Mouse (Mus musculus) midbrain, embryonic 13.5 days (tissue): ENCODE results near the gene Ctrl. TPM values are rescaled to one million over a fixed set of nuclear protein-coding genes. Genes with fewer than 3 reads are reported as not detected.
A peak's percentile ranks its signal among the peaks of the same experiment; 100 is the strongest.

Experiments
- ATAC-seq: fragments of 200-750 bp; cut with Nextera tagmentation; 2 replicates; pipeline ENCODE4 v1.8.0; 2017; ENCODE audit warnings: mild to moderate bottlenecking, moderate TSS enrichment, moderate library complexity
- H3K27ac ChIP-seq: fragments of 300-500 bp; sonication (generic); 2 replicates; pipeline ENCODE4 v1.5.1; 2015; ENCODE audit warnings: inconsistent platforms, mild to moderate bottlenecking, moderate library complexity
- H3K27me3 ChIP-seq: fragments of 300-500 bp; sonication (generic); 2 replicates; pipeline ENCODE4 v1.6.1; 2015; ENCODE audit warnings: mild to moderate bottlenecking, inconsistent platforms
- H3K36me3 ChIP-seq: fragments of 300-500 bp; sonication (generic); 2 replicates; pipeline ENCODE4 v1.6.1; 2015; ENCODE audit warnings: mild to moderate bottlenecking, inconsistent platforms
- H3K4me1 ChIP-seq: fragments of 300-500 bp; sonication (generic); replicated peaks from 2 replicates; pipeline ENCODE4 v1.6.1; 2015; ENCODE audit warnings: inconsistent platforms
- H3K4me2 ChIP-seq: fragments of 300-500 bp; sonication (generic); replicated peaks from 2 replicates; pipeline ENCODE4 v1.6.1; 2015; ENCODE audit warnings: moderate library complexity, mild to moderate bottlenecking, inconsistent platforms
- H3K4me3 ChIP-seq: fragments of 300-500 bp; sonication (generic); replicated peaks from 2 replicates; pipeline ENCODE4 v1.5.1; 2015; ENCODE audit warnings: mild to moderate bottlenecking, inconsistent platforms
- H3K9ac ChIP-seq: fragments of 300-500 bp; sonication (generic); replicated peaks from 2 replicates; pipeline ENCODE4 v1.6.1; 2015; ENCODE audit warnings: mild to moderate bottlenecking, inconsistent platforms
- H3K9me3 ChIP-seq: fragments of 300-500 bp; sonication (generic); 2 replicates; pipeline ENCODE4 v1.6.1; 2016; ENCODE audit warnings: mild to moderate bottlenecking, inconsistent platforms
- WGBS: fragments of 180-500 bp; shearing (Covaris S2); methylation state at CpG from one replicate; pipeline ENCODE4 v1.1.7; 2015; 5-methylcytosine and 5-hydroxymethylcytosine counted together
- polyA plus RNA-seq: library from polyadenylated mRNA; unstranded; fragments of >200 nt; fragmentation: Nextera tagmentation; extraction: Ambion mirVana; gene quantifications from 2 replicates; pipeline ENCODE4 v1.2.1, GENCODE M21; 2015

Gene Ctrl
- polyA plus RNA-seq, 1 experiment from 2014 or later: 2.9 TPM

- ATAC-seq: no peak
- 32% methylated on average over 7 of the region's 7 CpGs for WGBS
- Histone ChIP-seq H3K36me3 (peaks cover 20% of the 10 kb centered on the region), H3K27me3 (no peaks in the 10 kb centered on the region), H3K4me2 (peak overlapping the region; percentile 90), H3K4me1 (peaks cover 20% of the 10 kb centered on the region), H3K9ac (peak overlapping the region; percentile 82), H3K4me3 (peak overlapping the region; percentile 65), H3K9me3 (no peaks in the 10 kb centered on the region), H3K27ac (peak overlapping the region; percentile 91; the same call in 1 of the 2 replicates)
These were observed 2.4 kb upstream of the Ctrl start for GRCm38 (mm10) chr8:105935863-105936603.

- peaks cover 20% of the 10 kb centered on the region for H3K36me3 ChIP-seq
- 89% methylated on average over 6 of the region's 6 CpGs for WGBS
- H3K9me3 ChIP-seq: no peaks in the 10 kb centered on the region
- no peak for ATAC-seq
- H3K9ac ChIP-seq: no peak overlapping the region
- no peak overlapping the region for H3K27ac ChIP-seq
- no peak overlapping the region for H3K4me2 ChIP-seq
- no peak overlapping the region for H3K4me3 ChIP-seq
- peaks cover 25% of the 10 kb centered on the region for H3K4me1 ChIP-seq
- no peaks in the 10 kb centered on the region for H3K27me3 ChIP-seq
These were observed 1.4 kb upstream of the Ctrl start for GRCm38 (mm10) chr8:105935105-105935504.

- H3K4me3 ChIP-seq: no peak overlapping the region
- no peaks in the 10 kb centered on the region for H3K9me3 ChIP-seq
- H3K4me1 ChIP-seq: peaks cover 18% of the 10 kb centered on the region
- H3K27me3 ChIP-seq: no peaks in the 10 kb centered on the region
- no peak for ATAC-seq
- H3K36me3 ChIP-seq: peaks cover 25% of the 10 kb centered on the region
- 94% methylated on average over 11 of the region's 11 CpGs for WGBS
- H3K4me2 ChIP-seq: no peak overlapping the region
- no peak overlapping the region for H3K27ac ChIP-seq
- no peak overlapping the region for H3K9ac ChIP-seq
These were observed 1.1 kb downstream of the Ctrl start for GRCm38 (mm10) chr8:105932525-105932924.

GRCm38 (mm10) chr8:105931271-105931670 is 2.4 kb downstream of the Ctrl start:
- no peak for ATAC-seq
- H3K27ac ChIP-seq: no peak overlapping the region
- WGBS: 96% methylated on average over 3 of the region's 3 CpGs
- peaks cover 14% of the 10 kb centered on the region for H3K4me1 ChIP-seq
- H3K4me3 ChIP-seq: no peak overlapping the region
- no peaks in the 10 kb centered on the region for H3K9me3 ChIP-seq
- H3K4me2 ChIP-seq: no peak overlapping the region
- H3K36me3 ChIP-seq: peaks cover 25% of the 10 kb centered on the region
- H3K9ac ChIP-seq: no peak overlapping the region
- H3K27me3 ChIP-seq: no peaks in the 10 kb centered on the region

GRCm38 (mm10) chr8:105930602-105931001 is 3.1 kb downstream of the Ctrl start:
- no peak overlapping the region for H3K4me3 ChIP-seq
- 13% methylated on average over 8 of the region's 8 CpGs for WGBS
- peak overlapping the region; percentile 80 for H3K27ac ChIP-seq
- peaks cover 25% of the 10 kb centered on the region for H3K36me3 ChIP-seq
- H3K4me2 ChIP-seq: no peak overlapping the region
- ATAC-seq: peak; percentile 82
- peaks cover 7% of the 10 kb centered on the region for H3K4me1 ChIP-seq
- no peaks in the 10 kb centered on the region for H3K9me3 ChIP-seq
- no peaks in the 10 kb centered on the region for H3K27me3 ChIP-seq
- H3K9ac ChIP-seq: peak overlapping the region; percentile 54

- Histone ChIP-seq H3K36me3 (0 out of 2 replicates have a peak, but pooled peaks cover 12% of the 10 kb centered on the region), H3K27ac (no peak overlapping the region), H3K4me1 (peaks cover under 1% of the 10 kb centered on the region), H3K9ac (0 out of 2 replicates have a peak overlapping the region, but pooled peaks have one; percentile 28), H3K27me3 (no peaks in the 10 kb centered on the region), H3K4me2 (no peak overlapping the region), H3K4me3 (no peak overlapping the region), H3K9me3 (no peaks in the 10 kb centered on the region)
- ATAC-seq: no peak
- WGBS: 79% methylated on average over 3 of the region's 3 CpGs
These were observed 8.5 kb downstream of the Ctrl start for GRCm38 (mm10) chr8:105925123-105925522.

- Histone ChIP-seq H3K36me3 (peaks cover 35% of the 10 kb centered on the region), H3K27ac (no peak overlapping the region), H3K9me3 (no peaks in the 10 kb centered on the region), H3K4me1 (no peaks in the 10 kb centered on the region), H3K27me3 (no peaks in the 10 kb centered on the region), H3K9ac (no peak overlapping the region), H3K4me2 (no peak overlapping the region), H3K4me3 (no peak overlapping the region)
- WGBS: 91% methylated on average over 3 of the region's 3 CpGs
- no peak for ATAC-seq
These were observed 14.3 kb downstream of the Ctrl start for GRCm38 (mm10) chr8:105919390-105919789.

- peak overlapping the region; percentile 92 for H3K4me3 ChIP-seq
- peak overlapping the region; percentile 86 for H3K4me2 ChIP-seq
- peaks cover 11% of the 10 kb centered on the region for H3K4me1 ChIP-seq
- H3K9ac ChIP-seq: peak overlapping the region; percentile 99
- no peaks in the 10 kb centered on the region for H3K9me3 ChIP-seq
- no peaks in the 10 kb centered on the region for H3K36me3 ChIP-seq
- ATAC-seq: no peak
- peak overlapping the region; percentile 90 for H3K27ac ChIP-seq
- H3K27me3 ChIP-seq: no peaks in the 10 kb centered on the region
- 42% methylated on average over 16 of the region's 16 CpGs for WGBS
These were observed 32.6 kb downstream of the Ctrl start for GRCm38 (mm10) chr8:105900941-105901616.

- WGBS: under 1% methylated on average over 65 of the region's 68 CpGs
- no peaks in the 10 kb centered on the region for H3K36me3 ChIP-seq
- peak within 1 kb of the TSS; percentile 86 for H3K4me2 ChIP-seq
- H3K4me3 ChIP-seq: peak within 1 kb of the TSS; percentile 92
- H3K27ac ChIP-seq: peak within 1 kb of the TSS; percentile 90
- H3K9me3 ChIP-seq: no peaks in the 10 kb centered on the region
- peak; percentile 95 for ATAC-seq
- H3K27me3 ChIP-seq: no peaks in the 10 kb centered on the region
- peak within 1 kb of the TSS; percentile 99 for H3K9ac ChIP-seq
- peaks cover 11% of the 10 kb centered on the region for H3K4me1 ChIP-seq
These were observed 33.3 kb downstream of the Ctrl start, which contains the start of gene Pskh1 for GRCm38 (mm10) chr8:105900180-105900940. TSS of gene Pskh1 (plus strand) at chr8:105900441.

- no peaks in the 10 kb centered on the region for H3K9me3 ChIP-seq
- no peak overlapping the region for H3K4me3 ChIP-seq
- H3K9ac ChIP-seq: no peak overlapping the region
- H3K4me2 ChIP-seq: no peak overlapping the region
- H3K4me1 ChIP-seq: peaks cover 21% of the 10 kb centered on the region
- H3K27ac ChIP-seq: no peak overlapping the region
- no peak for ATAC-seq
- H3K36me3 ChIP-seq: peaks cover 8% of the 10 kb centered on the region
- no peaks in the 10 kb centered on the region for H3K27me3 ChIP-seq
- WGBS: 82% methylated on average over 9 of the region's 9 CpGs
These were observed 35.7 kb downstream of the Ctrl start for GRCm38 (mm10) chr8:105897801-105898480.

GRCm38 (mm10) chr8:105893339-105893738 is 40.3 kb downstream of the Ctrl start, which contains the start of gene Nrn1l:
TSS of gene Nrn1l (plus strand) at chr8:105893567.
- no peaks in the 10 kb centered on the region for H3K9me3 ChIP-seq
- peaks cover 9% of the 10 kb centered on the region for H3K4me1 ChIP-seq
- H3K4me2 ChIP-seq: peak within 1 kb of the TSS; percentile 40
- H3K27me3 ChIP-seq: no peaks in the 10 kb centered on the region
- H3K36me3 ChIP-seq: peaks cover 53% of the 10 kb centered on the region
- H3K9ac ChIP-seq: peak within 1 kb of the TSS; percentile 48
- H3K4me3 ChIP-seq: no peak within 1 kb of the TSS
- peak; percentile 91 for ATAC-seq
- H3K27ac ChIP-seq: peak within 1 kb of the TSS; percentile 11; the same call in 1 of the 2 replicates
- 5% methylated on average over 11 of the region's 11 CpGs for WGBS
